Mouse (Mus musculus): ENCODE results near the gene Dab1. TPM values are rescaled to one million over a fixed set of nuclear protein-coding genes. Genes with fewer than 3 reads are reported as not detected.

The Dab1 gene
- polyA plus RNA-seq, 1 experiment from 2014 or later, result 1.3 TPM

DNA sequence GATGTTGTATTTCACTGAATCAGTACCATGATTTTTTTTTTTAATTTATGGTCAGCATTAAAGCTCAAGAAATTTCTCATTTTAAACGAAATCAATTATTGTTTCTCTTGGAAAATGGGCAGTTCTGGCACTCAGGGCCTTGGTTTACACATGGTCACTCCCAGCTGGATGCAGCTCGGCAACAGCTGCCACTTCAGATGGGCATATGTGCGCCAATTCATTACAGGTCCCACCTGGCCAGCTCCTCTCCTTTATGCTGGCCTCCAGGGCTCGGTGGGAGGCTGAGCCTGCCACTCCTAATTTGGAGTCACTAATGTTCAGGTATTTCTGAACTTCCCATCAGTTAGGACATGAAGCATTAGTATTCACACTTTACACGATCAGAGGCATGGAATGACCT is 582.5 kb downstream of the Dab1 start:
- ATAC-seq (ENCODE audit: low read depth), result no peak
- Histone ChIP-seq H3K9me3 (replicated peaks; ENCODE audit: control insufficient read depth, low read length) (no peaks in the 10 kb centered on the region), H3K9ac (ENCODE audit: low read depth, low read length) (no peak overlapping the region), H3K4me3 (ENCODE audit: low read depth, low read length) (no peak overlapping the region), H3K27me3 (ENCODE audit: control insufficient read depth, insufficient read depth, low read depth, low read length) (no peaks in the 10 kb centered on the region), H3K36me3 (ENCODE audit: control insufficient read depth, insufficient read depth) (no peaks in the 10 kb centered on the region), H3K4me2 (ENCODE audit: low read depth, low read length) (no peak overlapping the region), H3K4me1 (ENCODE audit: control insufficient read depth, low read depth, low read length) (no peaks in the 10 kb centered on the region), H3K27ac (ENCODE audit: low read length) (no peak overlapping the region)
- 56% methylated on average over 5 of the region's 5 CpGs for WGBS (ENCODE audit: insufficient replicate concordance)

DNA sequence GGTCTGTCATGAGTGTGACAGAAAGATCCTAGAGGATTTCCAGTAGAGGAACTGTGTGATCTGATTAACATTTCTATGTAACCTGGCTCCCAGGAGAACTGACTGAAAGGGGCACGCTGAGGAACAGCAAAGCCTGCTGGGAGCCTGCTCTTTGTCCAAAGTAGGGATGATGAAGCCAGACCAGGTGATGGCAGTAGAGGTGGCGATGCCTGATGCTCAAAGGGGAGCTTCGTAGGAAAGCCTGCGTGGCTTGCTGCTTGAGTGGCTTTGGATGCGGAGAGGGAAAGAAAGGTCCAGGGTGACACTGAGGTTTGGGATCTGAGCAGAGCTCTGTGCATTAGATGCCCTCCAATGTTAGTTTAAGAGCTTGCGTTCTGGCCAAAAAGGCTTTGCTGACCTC is 584.9 kb downstream of the Dab1 start:
- no peaks in the 10 kb centered on the region for H3K9me3 ChIP-seq (replicated peaks; ENCODE audit: control insufficient read depth, low read length)
- no peak overlapping the region for H3K4me3 ChIP-seq (ENCODE audit: low read depth, low read length)
- WGBS (ENCODE audit: insufficient replicate concordance), result 44% methylated on average over 6 of the region's 6 CpGs
- H3K27ac ChIP-seq (ENCODE audit: low read length), result no peak overlapping the region
- H3K27me3 ChIP-seq (ENCODE audit: control insufficient read depth, insufficient read depth, low read depth, low read length), result no peaks in the 10 kb centered on the region
- H3K4me2 ChIP-seq (ENCODE audit: low read depth, low read length), result no peak overlapping the region
- no peak for ATAC-seq (ENCODE audit: low read depth)
- H3K9ac ChIP-seq (ENCODE audit: low read depth, low read length), result no peak overlapping the region
- H3K36me3 ChIP-seq (ENCODE audit: control insufficient read depth, insufficient read depth), result no peaks in the 10 kb centered on the region
- no peaks in the 10 kb centered on the region for H3K4me1 ChIP-seq (ENCODE audit: control insufficient read depth, low read depth, low read length)

DNA sequence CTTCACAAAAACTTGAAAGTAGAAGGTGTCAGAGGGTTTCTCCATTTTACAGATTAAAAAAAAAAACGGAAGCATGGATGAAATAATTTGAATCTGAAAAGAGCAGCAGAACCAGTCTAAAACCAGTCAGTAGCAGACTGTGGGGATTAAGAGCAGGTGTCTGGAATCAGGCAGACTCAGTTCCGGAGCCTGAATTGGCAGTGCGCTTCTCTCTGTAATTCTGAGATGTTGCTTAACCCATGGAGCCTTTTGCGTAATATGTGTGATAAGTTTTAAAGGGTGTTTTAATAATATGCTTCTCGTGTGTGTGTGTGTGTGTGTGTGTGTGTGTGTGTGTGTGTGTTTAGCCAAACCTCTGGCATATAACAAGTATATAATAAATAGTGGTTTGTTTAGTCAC is 587.5 kb downstream of the Dab1 start:
- H3K4me2 ChIP-seq (ENCODE audit: low read depth, low read length), result no peak overlapping the region
- WGBS (ENCODE audit: insufficient replicate concordance), result 61% methylated on average over 5 of the region's 5 CpGs
- H3K4me1 ChIP-seq (ENCODE audit: control insufficient read depth, low read depth, low read length), result no peaks in the 10 kb centered on the region
- no peaks in the 10 kb centered on the region for H3K36me3 ChIP-seq (ENCODE audit: control insufficient read depth, insufficient read depth)
- no peaks in the 10 kb centered on the region for H3K9me3 ChIP-seq (replicated peaks; ENCODE audit: control insufficient read depth, low read length)
- no peak overlapping the region for H3K9ac ChIP-seq (ENCODE audit: low read depth, low read length)
- ATAC-seq (ENCODE audit: low read depth), result no peak
- H3K27ac ChIP-seq (ENCODE audit: low read length), result no peak overlapping the region
- no peak overlapping the region for H3K4me3 ChIP-seq (ENCODE audit: low read depth, low read length)
- no peaks in the 10 kb centered on the region for H3K27me3 ChIP-seq (ENCODE audit: control insufficient read depth, insufficient read depth, low read depth, low read length)

DNA sequence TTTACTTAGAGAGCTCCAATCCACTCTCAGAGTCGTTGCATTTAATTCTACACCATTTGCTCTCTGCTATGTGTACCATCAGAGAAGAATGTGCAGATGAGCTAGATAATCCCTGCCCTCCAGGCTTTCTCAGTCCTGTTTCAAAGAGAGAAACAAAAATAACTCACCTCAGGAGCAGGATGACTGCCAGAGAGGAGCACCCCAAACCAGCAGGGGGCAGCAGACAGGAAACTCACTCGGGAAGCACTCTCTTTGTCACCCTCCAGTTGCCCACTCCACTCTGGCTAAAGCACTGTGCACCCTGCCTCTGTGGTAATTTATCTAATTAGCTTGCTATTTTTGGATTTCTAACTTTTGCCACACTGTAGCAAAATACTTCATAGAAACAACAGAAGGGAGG is 589.9 kb downstream of the Dab1 start:
- Histone ChIP-seq H3K4me2 (ENCODE audit: low read depth, low read length) (no peak overlapping the region), H3K36me3 (ENCODE audit: control insufficient read depth, insufficient read depth) (no peaks in the 10 kb centered on the region), H3K27ac (ENCODE audit: low read length) (no peak overlapping the region), H3K9ac (ENCODE audit: low read depth, low read length) (no peak overlapping the region), H3K4me1 (ENCODE audit: control insufficient read depth, low read depth, low read length) (peaks cover 3% of the 10 kb centered on the region; the same call in 1 of the 2 replicates), H3K9me3 (replicated peaks; ENCODE audit: control insufficient read depth, low read length) (no peaks in the 10 kb centered on the region), H3K4me3 (ENCODE audit: low read depth, low read length) (no peak overlapping the region), H3K27me3 (ENCODE audit: control insufficient read depth, insufficient read depth, low read depth, low read length) (no peaks in the 10 kb centered on the region)
- 32% methylated on average over 2 of the region's 2 CpGs for WGBS (ENCODE audit: insufficient replicate concordance)
- ATAC-seq (ENCODE audit: low read depth), result no peak

DNA sequence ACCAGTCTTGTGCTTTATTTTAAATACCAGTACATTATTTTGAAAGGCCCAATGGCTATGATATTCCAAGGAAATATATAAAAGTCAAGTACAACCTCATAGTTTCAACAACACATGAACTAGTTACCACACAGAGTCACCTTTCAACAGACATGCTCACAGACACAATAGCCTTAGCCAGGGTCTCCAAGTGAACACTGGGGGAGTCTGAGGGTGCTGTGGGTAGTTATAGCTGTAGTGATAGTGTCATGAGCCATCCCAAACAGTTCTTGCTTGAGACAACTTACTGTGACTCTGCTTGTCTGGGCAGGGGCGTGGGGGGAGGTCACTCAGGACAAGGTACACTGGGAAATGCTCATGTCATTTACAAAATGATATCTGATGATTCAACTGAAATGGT is 591.6 kb downstream of the Dab1 start:
- H3K9me3 ChIP-seq (replicated peaks; ENCODE audit: control insufficient read depth, low read length), result no peaks in the 10 kb centered on the region
- no peak overlapping the region for H3K4me3 ChIP-seq (ENCODE audit: low read depth, low read length)
- H3K9ac ChIP-seq (ENCODE audit: low read depth, low read length), result no peak overlapping the region
- no peaks in the 10 kb centered on the region for H3K36me3 ChIP-seq (ENCODE audit: control insufficient read depth, insufficient read depth)
- no peaks in the 10 kb centered on the region for H3K27me3 ChIP-seq (ENCODE audit: control insufficient read depth, insufficient read depth, low read depth, low read length)
- ATAC-seq (ENCODE audit: low read depth), result no peak
- WGBS (ENCODE audit: insufficient replicate concordance), result 36% methylated on average over 1 of the region's 1 CpGs
- no peak overlapping the region for H3K4me2 ChIP-seq (ENCODE audit: low read depth, low read length)
- H3K4me1 ChIP-seq (ENCODE audit: control insufficient read depth, low read depth, low read length), result peaks cover 3% of the 10 kb centered on the region; the same call in 1 of the 2 replicates
- no peak overlapping the region for H3K27ac ChIP-seq (ENCODE audit: low read length)

DNA sequence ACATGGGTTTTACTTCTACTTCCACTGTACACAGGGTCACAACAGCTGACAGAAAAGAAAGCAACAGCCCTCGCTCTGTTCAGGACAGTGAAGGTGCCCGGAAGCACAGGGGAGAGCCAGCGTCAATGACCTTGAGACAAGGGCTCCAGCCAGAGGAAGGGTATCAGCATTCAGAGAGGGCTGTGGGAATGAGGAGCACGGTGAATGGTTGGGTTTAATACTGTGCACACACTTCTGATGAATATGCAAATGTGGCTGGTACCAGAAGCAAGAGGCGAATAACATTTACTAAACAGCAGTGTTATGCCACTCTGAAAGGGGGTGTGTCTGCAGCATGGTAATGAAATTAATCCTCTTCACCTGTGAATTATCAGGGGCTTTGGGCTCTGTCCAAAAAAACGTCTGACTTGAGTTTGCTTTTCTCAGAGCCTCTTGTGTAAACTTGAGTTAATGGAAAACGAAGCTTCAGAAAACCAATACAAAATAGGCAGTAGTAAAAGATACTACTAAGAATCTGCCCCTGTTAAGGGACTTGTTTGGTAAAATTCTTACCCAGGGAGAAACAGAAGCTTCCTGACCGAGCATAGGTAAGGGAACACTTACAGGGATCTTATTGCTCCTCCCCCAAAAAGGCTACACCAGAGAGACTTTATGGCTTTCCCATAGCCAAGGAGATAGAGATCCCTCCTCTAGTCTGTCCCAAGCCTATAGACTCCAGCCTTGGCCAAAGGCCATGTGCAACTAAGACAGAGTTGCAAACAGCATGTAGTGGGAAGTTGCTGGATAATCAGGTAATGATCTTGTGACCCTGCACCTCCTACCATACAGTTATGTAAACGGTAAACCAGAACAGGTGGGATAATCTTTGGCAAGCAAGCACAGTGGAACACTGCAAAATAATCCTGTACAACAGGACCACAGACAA is 592.6 kb downstream of the Dab1 start:
- Histone ChIP-seq H3K27ac (ENCODE audit: low read length) (peak overlapping the region; percentile 73), H3K27me3 (ENCODE audit: control insufficient read depth, insufficient read depth, low read depth, low read length) (no peaks in the 10 kb centered on the region), H3K36me3 (ENCODE audit: control insufficient read depth, insufficient read depth) (no peaks in the 10 kb centered on the region), H3K9ac (ENCODE audit: low read depth, low read length) (no peak overlapping the region), H3K9me3 (replicated peaks; ENCODE audit: control insufficient read depth, low read length) (no peaks in the 10 kb centered on the region), H3K4me2 (ENCODE audit: low read depth, low read length) (peak overlapping the region; percentile 37), H3K4me1 (ENCODE audit: control insufficient read depth, low read depth, low read length) (peaks cover 3% of the 10 kb centered on the region; the same call in 1 of the 2 replicates), H3K4me3 (ENCODE audit: low read depth, low read length) (no peak overlapping the region)
- ATAC-seq (ENCODE audit: low read depth), result peak; percentile 67
- WGBS (ENCODE audit: insufficient replicate concordance), result 38% methylated on average over 9 of the region's 9 CpGs

DNA sequence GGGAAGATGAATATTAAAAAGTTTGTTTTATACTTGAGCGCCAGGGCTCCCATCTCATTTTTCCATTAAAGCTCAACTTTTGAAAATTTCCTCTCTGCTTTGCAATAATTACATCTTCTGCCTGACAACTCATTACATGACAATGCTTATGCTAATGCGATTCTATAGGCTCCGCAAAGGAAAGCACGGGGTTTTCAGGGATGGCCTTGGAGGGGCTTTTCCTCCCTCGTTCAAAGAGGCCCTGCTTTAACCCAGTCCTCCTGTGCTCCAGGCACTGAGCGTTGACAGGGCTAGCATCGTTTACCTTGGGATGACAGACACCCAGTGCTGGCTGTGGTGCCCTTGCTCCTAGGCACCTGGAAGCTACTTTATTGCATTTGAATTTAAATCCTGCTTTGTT is 595.6 kb downstream of the Dab1 start:
- no peaks in the 10 kb centered on the region for H3K36me3 ChIP-seq (ENCODE audit: control insufficient read depth, insufficient read depth)
- H3K9me3 ChIP-seq (replicated peaks; ENCODE audit: control insufficient read depth, low read length), result no peaks in the 10 kb centered on the region
- peaks cover 3% of the 10 kb centered on the region; the same call in 1 of the 2 replicates for H3K4me1 ChIP-seq (ENCODE audit: control insufficient read depth, low read depth, low read length)
- WGBS (ENCODE audit: insufficient replicate concordance), result 49% methylated on average over 7 of the region's 7 CpGs
- H3K9ac ChIP-seq (ENCODE audit: low read depth, low read length), result no peak overlapping the region
- no peak for ATAC-seq (ENCODE audit: low read depth)
- no peaks in the 10 kb centered on the region for H3K27me3 ChIP-seq (ENCODE audit: control insufficient read depth, insufficient read depth, low read depth, low read length)
- H3K4me2 ChIP-seq (ENCODE audit: low read depth, low read length), result no peak overlapping the region
- H3K4me3 ChIP-seq (ENCODE audit: low read depth, low read length), result no peak overlapping the region
- H3K27ac ChIP-seq (ENCODE audit: low read length), result no peak overlapping the region

DNA sequence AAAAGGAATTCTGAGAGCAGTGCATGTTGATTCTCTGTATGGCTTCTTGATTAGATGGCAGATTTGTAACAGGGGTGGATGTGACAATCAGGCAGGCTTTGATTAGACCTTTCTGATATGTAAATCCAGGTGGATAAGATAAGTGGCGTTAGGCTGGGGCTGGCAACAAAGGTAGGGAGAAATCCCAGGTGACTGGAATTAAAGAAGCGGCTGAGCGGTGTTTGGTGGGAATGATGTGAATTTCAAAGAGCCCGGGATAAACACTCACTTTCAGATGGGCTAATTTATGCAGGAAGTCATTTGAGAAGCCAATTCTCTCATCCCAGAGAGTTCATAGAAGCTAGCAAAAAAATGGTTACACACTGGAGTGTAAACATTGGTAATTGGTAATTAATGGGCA is 598.2 kb downstream of the Dab1 start:
- Histone ChIP-seq H3K27me3 (ENCODE audit: control insufficient read depth, insufficient read depth, low read depth, low read length) (no peaks in the 10 kb centered on the region), H3K4me2 (ENCODE audit: low read depth, low read length) (no peak overlapping the region), H3K4me1 (ENCODE audit: control insufficient read depth, low read depth, low read length) (peaks cover 3% of the 10 kb centered on the region; the same call in 1 of the 2 replicates), H3K4me3 (ENCODE audit: low read depth, low read length) (no peak overlapping the region), H3K27ac (ENCODE audit: low read length) (no peak overlapping the region), H3K9ac (ENCODE audit: low read depth, low read length) (no peak overlapping the region), H3K36me3 (ENCODE audit: control insufficient read depth, insufficient read depth) (no peaks in the 10 kb centered on the region), H3K9me3 (replicated peaks; ENCODE audit: control insufficient read depth, low read length) (no peaks in the 10 kb centered on the region)
- no peak for ATAC-seq (ENCODE audit: low read depth)
- WGBS (ENCODE audit: insufficient replicate concordance), result 40% methylated on average over 4 of the region's 4 CpGs

DNA sequence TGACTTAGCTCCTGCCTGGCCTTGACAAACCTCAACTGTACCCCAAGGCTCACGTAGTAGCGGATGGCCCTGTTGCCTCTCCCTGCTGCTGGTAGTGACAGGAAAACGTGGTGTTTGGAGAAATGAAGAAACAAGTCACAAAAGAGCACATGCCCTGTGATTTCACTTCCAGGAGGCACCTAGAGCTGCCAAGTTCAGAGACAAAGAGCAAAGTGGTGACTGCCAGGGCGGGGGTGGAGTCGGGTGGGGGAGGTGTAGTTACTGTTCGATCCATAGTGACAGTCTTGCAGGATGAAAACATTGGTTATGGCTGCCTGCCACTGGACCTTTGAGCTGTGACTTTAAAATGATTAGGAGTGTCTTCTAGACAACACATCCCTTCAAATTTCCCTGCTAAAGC is 599.6 kb downstream of the Dab1 start:
- WGBS (ENCODE audit: insufficient replicate concordance), result 50% methylated on average over 6 of the region's 6 CpGs
- Histone ChIP-seq H3K4me2 (ENCODE audit: low read depth, low read length) (no peak overlapping the region), H3K4me1 (ENCODE audit: control insufficient read depth, low read depth, low read length) (no peaks in the 10 kb centered on the region), H3K9me3 (replicated peaks; ENCODE audit: control insufficient read depth, low read length) (no peaks in the 10 kb centered on the region), H3K9ac (ENCODE audit: low read depth, low read length) (no peak overlapping the region), H3K27me3 (ENCODE audit: control insufficient read depth, insufficient read depth, low read depth, low read length) (no peaks in the 10 kb centered on the region), H3K36me3 (ENCODE audit: control insufficient read depth, insufficient read depth) (no peaks in the 10 kb centered on the region), H3K27ac (ENCODE audit: low read length) (peak overlapping the region; percentile 36; the same call in 1 of the 2 replicates), H3K4me3 (ENCODE audit: low read depth, low read length) (no peak overlapping the region)
- ATAC-seq (ENCODE audit: low read depth), result peak; percentile 80

Measured in liver, embryonic 16.5 days (tissue).